Mouse (Mus musculus): ENCODE data around the gene Trpm8. TPM values are rescaled to one million over a fixed set of nuclear protein-coding genes. Genes with fewer than 3 reads are reported as not detected.
A peak's percentile ranks its signal among the peaks of the same experiment; 100 is the strongest.

Trpm8 gene
- total and polyA plus RNA-seq, 3 experiments, result not detected

- Histone ChIP-seq H3K36me3 (replicated peaks in 1 of 2; ENCODE audit: control insufficient read depth in 1 of 2, insufficient read depth in 1 of 2, low read length in 1 of 2) (peaks cover 15 to 43% of the 10 kb centered on the region in 2 experiments), H3K79me2 (replicated peaks; ENCODE audit: control insufficient read depth, extremely low read depth, insufficient read depth, poor library complexity, severe bottlenecking) (no peaks in the 10 kb centered on the region), H3K27ac (ENCODE audit: insufficient read depth, low read depth) (no peak overlapping the region), H3K4me3 (replicated peaks in 1 of 3; ENCODE audit: low read depth in 2 of 3, low read length in 2 of 3, poor library complexity in 1 of 3) (no peak overlapping the region), H3K4me2 (ENCODE audit: insufficient read depth, low read depth, poor library complexity, severe bottlenecking) (no peak overlapping the region), H3K9me3 (replicated peaks; ENCODE audit: low read length) (peaks cover 42% of the 10 kb centered on the region), H3K27me3 (replicated peaks) (peaks cover 6% of the 10 kb centered on the region), H3K9ac (ENCODE audit: insufficient read depth, low read depth) (no peak overlapping the region), H3K4me1 (ENCODE audit: control insufficient read depth in 1 of 2, insufficient read depth in 2 of 2) (peaks cover 2 to 29% of the 10 kb centered on the region in 2 experiments; a peak in 3 of 4 replicates)
- in situ Hi-C loops (cut with MboI; ENCODE audit: low pct_ligation_motif_present, low pct_unique_long_range_greater_than_20kb, low sequenced_read_pairs) (no loop called here), dilution Hi-C loops (cut with MboI; ENCODE audit: extremely low pct_ligation_motif_present, extremely low pct_unique_long_range_greater_than_20kb, low sequenced_read_pairs) (no loop called here)
- DNase-seq (ENCODE audit: extremely low read depth), result no peak
- no peak for TF ChIP-seq ETS1 (conservative IDR thresholded peaks at IDR 0.05; ENCODE audit: low read depth, low read length)
- peak; percentile 87 for TF ChIP-seq ZNF384 (IDR thresholded peaks at IDR 0.05; ENCODE audit: low read depth, low read length)
Observed at GRCm38 (mm10) chr1:88258881-88259642, 18.4 kb upstream of the Trpm8 start.

GRCm38 (mm10) chr1:88259643-88260024, 17.8 kb upstream of the Trpm8 start:
- DNase-seq (ENCODE audit: extremely low read depth), result no peak
- Histone ChIP-seq H3K4me1 (ENCODE audit: control insufficient read depth in 1 of 2, insufficient read depth in 2 of 2) (peaks cover 2 to 29% of the 10 kb centered on the region in 2 experiments; a peak in 3 of 4 replicates), H3K4me3 (replicated peaks in 1 of 3; ENCODE audit: low read depth in 2 of 3, low read length in 2 of 3, poor library complexity in 1 of 3) (no peak overlapping the region), H3K9ac (ENCODE audit: insufficient read depth, low read depth) (no peak overlapping the region), H3K9me3 (replicated peaks; ENCODE audit: low read length) (peaks cover 40% of the 10 kb centered on the region), H3K4me2 (ENCODE audit: insufficient read depth, low read depth, poor library complexity, severe bottlenecking) (no peak overlapping the region), H3K27me3 (replicated peaks) (peaks cover 4% of the 10 kb centered on the region), H3K36me3 (replicated peaks in 1 of 2; ENCODE audit: control insufficient read depth in 1 of 2, insufficient read depth in 1 of 2, low read length in 1 of 2) (peaks cover 21 to 49% of the 10 kb centered on the region in 2 experiments), H3K27ac (ENCODE audit: insufficient read depth, low read depth) (no peak overlapping the region), H3K79me2 (replicated peaks; ENCODE audit: control insufficient read depth, extremely low read depth, insufficient read depth, poor library complexity, severe bottlenecking) (no peaks in the 10 kb centered on the region)
- in situ Hi-C loops (cut with MboI; ENCODE audit: low pct_ligation_motif_present, low pct_unique_long_range_greater_than_20kb, low sequenced_read_pairs), result no loop called here
- dilution Hi-C loops (cut with MboI; ENCODE audit: extremely low pct_ligation_motif_present, extremely low pct_unique_long_range_greater_than_20kb, low sequenced_read_pairs), result no loop called here
- no peak for TF ChIP-seq USF2 (conservative IDR thresholded peaks at IDR 0.05; ENCODE audit: low read depth, low read length)
- no peak for TF ChIP-seq SIN3A (IDR thresholded peaks at IDR 0.05; ENCODE audit: low read length)
- no peak for TF ChIP-seq NRF1 (IDR thresholded peaks at IDR 0.05; ENCODE audit: low read depth, low read length)
- no peak for TF ChIP-seq TCF12 (IDR thresholded peaks at IDR 0.05; ENCODE audit: low read depth, low read length)
- TF ChIP-seq MEF2A (IDR thresholded peaks at IDR 0.05; ENCODE audit: borderline replicate concordance, low read depth, low read length), result no peak
- no peak for TF ChIP-seq NELFE (IDR thresholded peaks at IDR 0.05; ENCODE audit: low read depth, low read length)
- TF ChIP-seq MAZ (IDR thresholded peaks at IDR 0.05; ENCODE audit: low read depth, low read length), result no peak
- no peak for TF ChIP-seq RAD21 (IDR thresholded peaks at IDR 0.05; ENCODE audit: low read depth, low read length)
- TF ChIP-seq BHLHE40 (IDR thresholded peaks at IDR 0.05; ENCODE audit: low read depth, low read length), result no peak
- TF ChIP-seq CHD2 (IDR thresholded peaks at IDR 0.05; ENCODE audit: low read length), result no peak
- no peak for TF ChIP-seq ZMIZ1 (IDR thresholded peaks at IDR 0.05; ENCODE audit: low read depth, low read length)
- no peak for TF ChIP-seq ELF1 (IDR thresholded peaks at IDR 0.05; ENCODE audit: low read depth, low read length)
- no peak for TF ChIP-seq EP300 (IDR thresholded peaks at IDR 0.05; ENCODE audit: low read length)
- no peak for TF ChIP-seq JUN (IDR thresholded peaks at IDR 0.05; ENCODE audit: insufficient read depth, low read depth, low read length)
- no peak for TF ChIP-seq CTCF (conservative IDR thresholded peaks at IDR 0.05 in 1 of 2, IDR thresholded peaks at IDR 0.05 in 1 of 2; ENCODE audit: low read depth in 2 of 2, low read length in 2 of 2)
- no peak for TF ChIP-seq HCFC1 (IDR thresholded peaks at IDR 0.05; ENCODE audit: low read depth, low read length)
- no peak for TF ChIP-seq ZNF384 (IDR thresholded peaks at IDR 0.05; ENCODE audit: low read depth, low read length)
- no peak for TF ChIP-seq CHD1 (IDR thresholded peaks at IDR 0.05; ENCODE audit: low read depth, low read length)
